Mouse (Mus musculus): ENCODE results near the gene Chrm3.

DNA sequence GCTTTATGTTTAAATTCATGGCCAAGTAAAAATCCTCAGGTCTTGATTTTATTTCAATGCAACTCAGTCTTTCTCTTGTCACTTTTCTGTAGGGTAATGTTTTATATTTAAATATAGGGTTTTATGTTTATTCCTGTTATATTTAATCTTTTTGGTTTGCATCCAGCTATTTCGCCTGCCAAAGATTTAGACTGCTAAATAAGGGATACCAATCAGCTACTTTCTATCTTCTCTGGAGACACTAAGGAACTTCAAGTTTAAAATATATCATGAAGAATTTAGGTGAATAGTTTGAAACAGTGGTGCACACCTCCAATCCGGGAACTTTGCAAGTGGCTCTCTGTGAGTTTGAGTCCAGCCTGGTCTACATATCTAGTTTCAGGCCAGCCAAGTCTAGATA is 190.1 kb downstream of the Chrm3 start:
- TF ChIP-seq POLR2A (IDR thresholded peaks at IDR 0.05; ENCODE audit: insufficient read depth, low read depth, low read length), result no peak
- TF ChIP-seq CTCF (IDR thresholded peaks at IDR 0.05), result no peak
- TF ChIP-seq EP300 (IDR thresholded peaks at IDR 0.05; ENCODE audit: insufficient read depth, low read depth, low read length), result no peak
